Mouse (Mus musculus) megakaryocyte, embryonic 14.5 days (primary cell): ENCODE data around the gene Arhgdib.

Experiments
- FLI1 ChIP-seq: IDR thresholded peaks from 2 replicates; pipeline ENCODE4 v1.6.1; 2012; ENCODE audit warnings: low read length, inconsistent platforms, mixed read lengths
- GATA1 ChIP-seq: IDR thresholded peaks from 3 replicates; pipeline ENCODE4 v1.6.1; 2012; ENCODE audit warnings: mixed read lengths, low read length, inconsistent platforms, borderline replicate concordance

- no peak for TF ChIP-seq GATA1
- TF ChIP-seq FLI1, result no peak
Observed at GRCm38 (mm10) chr6:136946241-136946640, 4.5 kb upstream of the Arhgdib start.
